Mouse (Mus musculus): ENCODE measurements at regions not wholly inside any gene's neighbourhood (a gene's known extent, or its start where the extent isn't known, plus 50 kb on each side); places are given as distances from the start of the nearest gene placed in this dataset.
"Not testable (repeated sequence)": the region's sequence is repeated elsewhere in the genome, so short reads cannot be mapped to it uniquely, and the experiment has no call there.

- H3K9ac ChIP-seq (ENCODE audit: insufficient read depth, low read depth); H3K4me2 ChIP-seq (ENCODE audit: insufficient read depth, low read depth, poor library complexity, severe bottlenecking); dilution Hi-C loops (cut with MboI; ENCODE audit: extremely low pct_ligation_motif_present, extremely low pct_unique_long_range_greater_than_20kb, low sequenced_read_pairs); in situ Hi-C loops (cut with MboI; ENCODE audit: low pct_ligation_motif_present, low pct_unique_long_range_greater_than_20kb, low sequenced_read_pairs); H3K4me3 ChIP-seq (replicated peaks in 1 of 3; ENCODE audit: low read depth in 2 of 3, low read length in 2 of 3, poor library complexity in 1 of 3); H3K27ac ChIP-seq (ENCODE audit: insufficient read depth, low read depth); H3K27me3 ChIP-seq (replicated peaks); DNase-seq (ENCODE audit: extremely low read depth); H3K4me1 ChIP-seq (ENCODE audit: control insufficient read depth in 1 of 2, insufficient read depth in 2 of 2); H3K36me3 ChIP-seq (replicated peaks in 1 of 2; ENCODE audit: control insufficient read depth in 1 of 2, insufficient read depth in 1 of 2, low read length in 1 of 2); H3K9me3 ChIP-seq (replicated peaks; ENCODE audit: low read length); H3K79me2 ChIP-seq (replicated peaks; ENCODE audit: control insufficient read depth, extremely low read depth, insufficient read depth, poor library complexity, severe bottlenecking): not testable (repeated sequence)
Observed at GRCm38 (mm10) chr12:20196386-20196785, 242.1 kb downstream of the Gm21863 start.

- dilution Hi-C loops (cut with MboI; ENCODE audit: extremely low pct_ligation_motif_present, extremely low pct_unique_long_range_greater_than_20kb, low sequenced_read_pairs); H3K27ac ChIP-seq (ENCODE audit: insufficient read depth, low read depth); in situ Hi-C loops (cut with MboI; ENCODE audit: low pct_ligation_motif_present, low pct_unique_long_range_greater_than_20kb, low sequenced_read_pairs); H3K4me2 ChIP-seq (ENCODE audit: insufficient read depth, low read depth, poor library complexity, severe bottlenecking); H3K4me1 ChIP-seq (ENCODE audit: control insufficient read depth in 1 of 2, insufficient read depth in 2 of 2); H3K9me3 ChIP-seq (replicated peaks; ENCODE audit: low read length); H3K79me2 ChIP-seq (replicated peaks; ENCODE audit: control insufficient read depth, extremely low read depth, insufficient read depth, poor library complexity, severe bottlenecking); H3K27me3 ChIP-seq (replicated peaks); H3K36me3 ChIP-seq (replicated peaks in 1 of 2; ENCODE audit: control insufficient read depth in 1 of 2, insufficient read depth in 1 of 2, low read length in 1 of 2); DNase-seq (ENCODE audit: extremely low read depth); H3K4me3 ChIP-seq (replicated peaks in 1 of 3; ENCODE audit: low read depth in 2 of 3, low read length in 2 of 3, poor library complexity in 1 of 3); H3K9ac ChIP-seq (ENCODE audit: insufficient read depth, low read depth): not testable (repeated sequence)
Observed at GRCm38 (mm10) chr12:20196905-20197304, 242.6 kb downstream of the Gm21863 start.

- H3K79me2 ChIP-seq (replicated peaks; ENCODE audit: control insufficient read depth, extremely low read depth, insufficient read depth, poor library complexity, severe bottlenecking); in situ Hi-C loops (cut with MboI; ENCODE audit: low pct_ligation_motif_present, low pct_unique_long_range_greater_than_20kb, low sequenced_read_pairs); H3K4me2 ChIP-seq (ENCODE audit: insufficient read depth, low read depth, poor library complexity, severe bottlenecking); H3K27ac ChIP-seq (ENCODE audit: insufficient read depth, low read depth); H3K4me1 ChIP-seq (ENCODE audit: control insufficient read depth in 1 of 2, insufficient read depth in 2 of 2); dilution Hi-C loops (cut with MboI; ENCODE audit: extremely low pct_ligation_motif_present, extremely low pct_unique_long_range_greater_than_20kb, low sequenced_read_pairs); H3K27me3 ChIP-seq (replicated peaks); H3K36me3 ChIP-seq (replicated peaks in 1 of 2; ENCODE audit: control insufficient read depth in 1 of 2, insufficient read depth in 1 of 2, low read length in 1 of 2); H3K4me3 ChIP-seq (replicated peaks in 1 of 3; ENCODE audit: low read depth in 2 of 3, low read length in 2 of 3, poor library complexity in 1 of 3); H3K9ac ChIP-seq (ENCODE audit: insufficient read depth, low read depth); DNase-seq (ENCODE audit: extremely low read depth): not testable (repeated sequence)
- peaks cover 21% of the 10 kb centered on the region for H3K9me3 ChIP-seq (replicated peaks; ENCODE audit: low read length)
Observed at GRCm38 (mm10) chr12:20223921-20224320, 269.6 kb downstream of the Gm21863 start.

GRCm38 (mm10) chr12:20226831-20227230 is 272.5 kb downstream of the Gm21863 start:
- H3K36me3 ChIP-seq (replicated peaks in 1 of 2; ENCODE audit: control insufficient read depth in 1 of 2, insufficient read depth in 1 of 2, low read length in 1 of 2); dilution Hi-C loops (cut with MboI; ENCODE audit: extremely low pct_ligation_motif_present, extremely low pct_unique_long_range_greater_than_20kb, low sequenced_read_pairs); H3K4me3 ChIP-seq (replicated peaks in 1 of 3; ENCODE audit: low read depth in 2 of 3, low read length in 2 of 3, poor library complexity in 1 of 3); H3K27ac ChIP-seq (ENCODE audit: insufficient read depth, low read depth); H3K27me3 ChIP-seq (replicated peaks); H3K79me2 ChIP-seq (replicated peaks; ENCODE audit: control insufficient read depth, extremely low read depth, insufficient read depth, poor library complexity, severe bottlenecking); H3K9ac ChIP-seq (ENCODE audit: insufficient read depth, low read depth); DNase-seq (ENCODE audit: extremely low read depth); in situ Hi-C loops (cut with MboI; ENCODE audit: low pct_ligation_motif_present, low pct_unique_long_range_greater_than_20kb, low sequenced_read_pairs); H3K4me1 ChIP-seq (ENCODE audit: control insufficient read depth in 1 of 2, insufficient read depth in 2 of 2); H3K4me2 ChIP-seq (ENCODE audit: insufficient read depth, low read depth, poor library complexity, severe bottlenecking): not testable (repeated sequence)
- peaks cover 41% of the 10 kb centered on the region for H3K9me3 ChIP-seq (replicated peaks; ENCODE audit: low read length)

- H3K9me3 ChIP-seq (replicated peaks; ENCODE audit: low read length) = peaks cover 48% of the 10 kb centered on the region
Observed at GRCm38 (mm10) chr12:20227427-20228160, 273.3 kb downstream of the Gm21863 start.

GRCm38 (mm10) chr12:20228321-20228999 is 274.2 kb downstream of the Gm21863 start:
- H3K36me3 ChIP-seq (replicated peaks in 1 of 2; ENCODE audit: control insufficient read depth in 1 of 2, insufficient read depth in 1 of 2, low read length in 1 of 2); H3K4me3 ChIP-seq (replicated peaks in 1 of 3; ENCODE audit: low read depth in 2 of 3, low read length in 2 of 3, poor library complexity in 1 of 3); in situ Hi-C loops (cut with MboI; ENCODE audit: low pct_ligation_motif_present, low pct_unique_long_range_greater_than_20kb, low sequenced_read_pairs); H3K27ac ChIP-seq (ENCODE audit: insufficient read depth, low read depth); H3K4me1 ChIP-seq (ENCODE audit: control insufficient read depth in 1 of 2, insufficient read depth in 2 of 2); H3K9ac ChIP-seq (ENCODE audit: insufficient read depth, low read depth); dilution Hi-C loops (cut with MboI; ENCODE audit: extremely low pct_ligation_motif_present, extremely low pct_unique_long_range_greater_than_20kb, low sequenced_read_pairs); H3K4me2 ChIP-seq (ENCODE audit: insufficient read depth, low read depth, poor library complexity, severe bottlenecking); H3K27me3 ChIP-seq (replicated peaks); H3K79me2 ChIP-seq (replicated peaks; ENCODE audit: control insufficient read depth, extremely low read depth, insufficient read depth, poor library complexity, severe bottlenecking); DNase-seq (ENCODE audit: extremely low read depth): not testable (repeated sequence)
- H3K9me3 ChIP-seq (replicated peaks; ENCODE audit: low read length) = peaks cover 57% of the 10 kb centered on the region

More at GRCm38 (mm10) chr12:20227427-20228160, 273.3 kb downstream of the Gm21863 start:
- H3K36me3 ChIP-seq (replicated peaks in 1 of 2; ENCODE audit: control insufficient read depth in 1 of 2, insufficient read depth in 1 of 2, low read length in 1 of 2); DNase-seq (ENCODE audit: extremely low read depth); H3K9ac ChIP-seq (ENCODE audit: insufficient read depth, low read depth); H3K27me3 ChIP-seq (replicated peaks); H3K4me3 ChIP-seq (replicated peaks in 1 of 3; ENCODE audit: low read depth in 2 of 3, low read length in 2 of 3, poor library complexity in 1 of 3); H3K27ac ChIP-seq (ENCODE audit: insufficient read depth, low read depth); H3K79me2 ChIP-seq (replicated peaks; ENCODE audit: control insufficient read depth, extremely low read depth, insufficient read depth, poor library complexity, severe bottlenecking); in situ Hi-C loops (cut with MboI; ENCODE audit: low pct_ligation_motif_present, low pct_unique_long_range_greater_than_20kb, low sequenced_read_pairs); dilution Hi-C loops (cut with MboI; ENCODE audit: extremely low pct_ligation_motif_present, extremely low pct_unique_long_range_greater_than_20kb, low sequenced_read_pairs); H3K4me1 ChIP-seq (ENCODE audit: control insufficient read depth in 1 of 2, insufficient read depth in 2 of 2); H3K4me2 ChIP-seq (ENCODE audit: insufficient read depth, low read depth, poor library complexity, severe bottlenecking): not testable (repeated sequence)
